Mouse (Mus musculus) urinary bladder, postnatal 14 days (tissue): ENCODE results near the gene Prr12.
A peak's percentile ranks its signal among the peaks of the same experiment; 100 is the strongest.

ENCODE experiments used
- DNase-seq: peaks from one replicate; pipeline ENCODE4 v3.0.0; 2021; ENCODE audit warnings: low spot score

Gene Prr12

DNA sequence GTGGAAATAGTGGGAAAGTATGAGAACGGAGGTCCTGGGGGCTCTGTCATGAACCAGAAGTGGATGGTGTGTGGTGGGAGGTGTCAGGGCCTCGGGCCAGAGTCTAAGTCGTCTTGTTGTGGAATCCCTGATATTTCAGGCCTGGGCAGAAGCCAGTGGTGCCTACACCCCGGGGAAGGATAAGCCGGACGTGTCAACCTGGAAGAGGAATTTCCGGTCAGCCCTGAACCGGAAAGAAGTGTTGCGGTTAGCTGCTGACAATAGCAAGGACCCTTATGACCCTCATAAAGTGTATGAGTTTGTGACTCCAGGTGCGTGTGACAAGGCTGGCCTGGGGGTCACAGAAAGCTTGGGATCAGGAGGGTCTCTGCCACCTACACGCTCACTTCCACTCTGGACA is 52.9 kb downstream of the Prr12 start:
- DNase-seq: no peak

GRCm38 (mm10) chr7:44998501-44998955 is 54.2 kb downstream of the Prr12 start, which contains the start of gene Bcl2l12:
Gene Bcl2l12 (minus strand): TSS chr7:44998712.
- peak; percentile 56 for DNase-seq

DNA sequence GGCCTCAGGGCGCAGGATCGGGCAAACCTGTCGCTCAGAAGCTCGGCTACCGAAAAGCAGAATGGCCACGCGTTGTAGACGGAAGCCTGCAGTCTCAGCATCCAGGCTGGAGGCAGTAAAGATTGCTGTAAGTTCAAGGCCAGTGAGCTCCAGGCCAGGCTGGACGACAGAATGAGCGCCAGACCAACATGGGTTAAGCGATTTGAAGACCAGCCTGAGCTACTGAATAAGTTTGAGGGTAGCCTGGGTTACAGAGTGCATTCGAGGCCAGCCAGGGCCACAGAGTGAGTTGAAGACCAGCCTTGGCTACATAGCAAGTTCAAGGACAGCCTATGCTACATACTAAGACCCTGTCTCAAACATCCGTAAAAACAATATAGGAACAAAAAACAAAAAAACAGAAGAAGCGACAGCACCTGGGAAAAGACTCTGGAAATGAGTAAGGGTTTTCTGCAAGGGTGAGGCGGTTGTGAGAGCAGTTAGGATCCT is 54.7 kb downstream of the Prr12 start:
- no peak for DNase-seq

GRCm38 (mm10) chr7:44997231-44997939 is 55.3 kb downstream of the Prr12 start, which contains the start of gene Irf3:
Gene Irf3 (plus strand): TSS chr7:44997648.
- peak; percentile 98 for DNase-seq

GRCm38 (mm10) chr7:44996672-44997071 is 56.0 kb downstream of the Prr12 start:
- DNase-seq: no peak

- DNase-seq: no peak
Observed at GRCm38 (mm10) chr7:44986879-44987718, 65.6 kb downstream of the Prr12 start.

DNA sequence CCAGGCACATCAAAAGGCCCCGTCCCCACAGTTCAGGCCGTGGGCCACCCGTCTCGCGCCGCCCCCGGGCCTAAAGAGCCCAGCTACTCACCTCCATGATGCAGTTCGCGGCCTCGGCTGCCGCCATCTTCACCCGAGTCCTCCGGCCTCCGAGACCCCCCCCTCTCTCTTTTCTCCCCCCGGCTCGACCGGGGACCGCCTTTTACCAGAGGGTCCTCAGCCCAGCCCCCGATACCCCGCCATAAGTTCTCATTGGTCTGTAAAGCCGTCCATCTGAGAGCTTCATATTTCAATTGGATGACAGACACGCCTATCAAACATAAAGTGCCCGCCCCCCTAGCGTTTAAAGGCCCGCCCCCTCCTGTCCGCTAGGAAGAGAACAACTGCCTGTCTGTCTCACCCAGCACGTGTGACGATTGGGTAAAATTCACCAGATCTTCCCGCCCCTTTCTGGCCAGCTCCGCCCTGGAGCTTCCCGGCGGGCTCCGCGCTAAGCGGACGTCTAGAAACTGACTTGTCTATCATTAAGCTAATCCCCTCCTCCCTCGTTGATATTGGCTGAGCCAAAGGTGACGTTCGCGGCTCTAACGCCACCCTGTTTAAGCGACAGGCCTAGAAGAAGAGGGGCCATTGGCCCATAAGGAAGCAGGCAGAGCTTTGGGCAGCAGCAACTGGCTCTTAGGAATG is 66.3 kb downstream of the Prr12 start, which contains the start of gene Prmt1:
Gene Prmt1, minus strand, starts transcription at position 377 of the 687 bp plus-strand sequence.
- peak; percentile 97 for DNase-seq

GRCm38 (mm10) chr7:44985595-44986191 is 67.0 kb downstream of the Prr12 start:
- peak; percentile 71 for DNase-seq

DNA sequence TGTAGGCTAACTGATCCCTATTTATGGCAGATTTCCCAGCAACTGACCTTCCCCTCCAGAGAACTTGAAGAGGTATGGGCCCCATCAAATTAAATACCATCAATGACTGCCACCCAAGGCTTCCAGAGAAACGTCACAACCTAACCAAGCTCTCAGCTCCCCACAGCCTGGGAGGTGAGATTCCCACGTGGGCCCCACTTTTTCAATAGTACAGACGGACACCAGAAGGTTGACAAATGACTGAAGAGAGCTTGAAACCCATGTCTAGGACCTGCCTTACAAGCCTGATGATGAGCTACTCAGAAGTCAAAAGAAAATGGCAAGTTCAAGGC is 67.9 kb downstream of the Prr12 start:
- DNase-seq: no peak

DNA sequence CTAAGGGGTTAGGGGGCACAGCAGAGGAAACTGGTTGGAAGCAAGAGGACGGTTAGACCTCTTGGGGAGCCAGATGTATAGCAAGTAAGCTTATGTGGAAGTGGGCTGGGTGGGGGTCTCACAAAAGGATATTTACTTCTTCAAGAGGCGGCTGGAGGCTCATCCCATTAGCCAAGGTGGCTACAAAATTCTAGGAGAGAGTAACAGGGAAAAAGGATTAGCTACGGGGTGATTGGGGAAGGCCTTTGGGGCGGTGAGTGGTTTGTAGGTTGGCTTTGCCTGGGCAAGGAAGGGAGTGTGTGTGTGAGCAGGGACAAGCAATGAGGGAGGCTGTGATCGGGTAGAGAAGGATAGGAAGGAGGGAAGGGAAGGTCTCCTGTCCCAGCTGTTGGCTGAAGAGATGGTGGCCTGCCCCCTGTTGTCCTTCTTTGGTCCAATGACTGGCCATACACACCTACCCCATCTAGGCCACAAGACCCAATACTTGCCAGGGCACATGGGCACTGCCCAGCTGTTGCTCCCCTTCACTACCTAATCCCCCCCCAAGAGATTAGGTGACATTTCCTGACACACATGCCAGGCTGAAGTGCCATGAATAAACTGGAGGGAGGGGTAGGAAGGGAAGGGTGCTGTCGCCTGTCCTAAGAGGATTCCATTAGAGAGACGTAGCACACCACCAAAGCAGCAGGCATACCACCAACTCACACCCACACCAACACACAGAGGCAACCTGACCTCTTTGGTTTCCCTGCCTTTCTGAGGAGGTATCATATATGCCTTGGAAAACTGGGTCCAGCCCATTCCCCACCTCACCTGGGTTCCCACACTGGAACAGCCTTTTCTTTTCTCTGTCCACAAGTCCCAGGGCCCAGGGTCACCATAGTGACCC is 68.5 kb downstream of the Prr12 start:
- no peak for DNase-seq

- peak; percentile 90 for DNase-seq
Observed at GRCm38 (mm10) chr7:44983085-44983484, 69.6 kb downstream of the Prr12 start.

GRCm38 (mm10) chr7:44981539-44981938 is 71.1 kb downstream of the Prr12 start:
- no peak for DNase-seq

- no peak for DNase-seq
Observed at GRCm38 (mm10) chr7:44978300-44978699, 74.4 kb downstream of the Prr12 start.
